Mouse (Mus musculus) erythroblast, embryonic 14.5 days (primary cell): ENCODE measurements around the gene Cadps2. TPM values are rescaled to one million over a fixed set of nuclear protein-coding genes. Genes with fewer than 3 reads are reported as not detected.

ENCODE experiments used
- H3K27me3 ChIP-seq: 2 replicates; pipeline ENCODE4 v1.6.1; 2012; ENCODE audit warnings: inconsistent platforms; ENCODE audit not compliant: control insufficient read depth
- H3K36me3 ChIP-seq: 2 replicates; pipeline ENCODE4 v1.6.1; 2012; ENCODE audit warnings: mild to moderate bottlenecking, inconsistent platforms; ENCODE audit not compliant: control insufficient read depth
- H3K4me1 ChIP-seq: 2 replicates; pipeline ENCODE4 v1.6.1; 2012; ENCODE audit warnings: inconsistent platforms; ENCODE audit not compliant: control insufficient read depth
- H3K4me3 ChIP-seq: replicated peaks from 2 replicates; pipeline ENCODE3; 2012; ENCODE audit warnings: moderate library complexity, mild to moderate bottlenecking, inconsistent platforms
- H3K9me3 ChIP-seq: 2 replicates; pipeline ENCODE4 v1.6.1; 2012; ENCODE audit warnings: low read length, inconsistent platforms, mixed read lengths; ENCODE audit not compliant: control insufficient read depth
- GATA1 ChIP-seq: IDR thresholded peaks from 2 replicates; pipeline ENCODE4 v1.6.1; 2012; ENCODE audit warnings: low read length, inconsistent platforms, mixed read lengths
- TAL1 ChIP-seq: IDR thresholded peaks from 3 replicates; pipeline ENCODE4 v1.6.1; 2012; ENCODE audit warnings: low read length, inconsistent platforms, mixed read lengths
- polyA plus RNA-seq: library from polyadenylated mRNA; stranded (reverse); fragments of >175 nt; gene quantifications from 2 replicates; pipeline ENCODE4 v1.2.3, GENCODE M21; 2012

Gene Cadps2
- polyA plus RNA-seq, 1 experiment, result not detected

- no peaks in the 10 kb centered on the region for H3K36me3 ChIP-seq
- TF ChIP-seq TAL1 (no peak), GATA1 (no peak)
- H3K9me3 ChIP-seq, result peaks cover 3% of the 10 kb centered on the region; the same call in 1 of the 2 replicates
- no peak overlapping the region for H3K4me3 ChIP-seq
- no peaks in the 10 kb centered on the region for H3K4me1 ChIP-seq
- H3K27me3 ChIP-seq, result no peaks in the 10 kb centered on the region
Observed at GRCm38 (mm10) chr6:23635208-23635607, 204.0 kb downstream of the Cadps2 start.

DNA sequence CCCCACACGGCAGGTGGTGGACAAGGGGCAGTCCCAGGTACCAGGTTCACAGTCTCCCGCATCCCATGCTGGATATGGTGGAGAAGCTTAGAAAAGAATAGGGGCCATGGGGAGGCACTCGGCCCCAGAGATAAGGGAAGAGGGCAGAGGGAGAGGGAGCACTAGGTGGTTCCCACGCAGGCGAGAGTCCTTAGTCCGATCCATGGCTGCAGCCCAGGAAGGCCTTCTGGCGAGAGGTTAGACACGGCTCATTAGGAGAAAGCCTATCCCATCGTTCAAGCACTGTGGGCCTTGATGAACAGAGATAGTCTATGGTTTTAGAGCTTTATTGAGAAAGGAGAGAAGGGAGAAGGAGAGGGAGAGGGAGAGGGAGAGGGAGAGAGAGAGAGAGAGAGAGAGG is 205.2 kb downstream of the Cadps2 start:
- H3K9me3 ChIP-seq, result peaks cover 3% of the 10 kb centered on the region; the same call in 1 of the 2 replicates
- no peaks in the 10 kb centered on the region for H3K36me3 ChIP-seq
- H3K27me3 ChIP-seq, result no peaks in the 10 kb centered on the region
- TF ChIP-seq GATA1 (no peak), TAL1 (no peak)
- H3K4me1 ChIP-seq, result no peaks in the 10 kb centered on the region
- no peak overlapping the region for H3K4me3 ChIP-seq

DNA sequence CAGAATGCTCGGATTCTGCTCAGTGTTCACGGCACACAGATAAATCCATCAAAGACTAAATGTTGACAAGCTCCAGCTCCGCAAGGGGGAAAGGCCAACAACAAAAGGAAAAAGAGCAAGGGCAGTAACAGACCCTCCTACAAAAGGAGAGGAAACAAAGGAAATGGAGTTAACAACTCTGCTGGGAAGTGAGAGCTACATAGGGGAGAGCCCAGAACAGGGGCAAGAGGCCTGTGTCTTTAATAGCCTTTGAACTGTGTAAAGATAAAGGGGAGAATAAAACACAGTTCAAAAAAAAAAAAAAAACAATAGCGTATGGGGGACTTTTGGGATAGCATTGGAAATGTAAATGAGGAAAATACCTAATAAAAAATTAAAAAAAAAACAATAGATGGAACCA is 208.8 kb downstream of the Cadps2 start:
- Histone ChIP-seq H3K36me3 (no peaks in the 10 kb centered on the region), H3K4me1 (no peaks in the 10 kb centered on the region), H3K9me3 (peaks cover 3% of the 10 kb centered on the region; the same call in 1 of the 2 replicates), H3K27me3 (no peaks in the 10 kb centered on the region), H3K4me3 (no peak overlapping the region)
- TF ChIP-seq TAL1, result no peak
- no peak for TF ChIP-seq GATA1

DNA sequence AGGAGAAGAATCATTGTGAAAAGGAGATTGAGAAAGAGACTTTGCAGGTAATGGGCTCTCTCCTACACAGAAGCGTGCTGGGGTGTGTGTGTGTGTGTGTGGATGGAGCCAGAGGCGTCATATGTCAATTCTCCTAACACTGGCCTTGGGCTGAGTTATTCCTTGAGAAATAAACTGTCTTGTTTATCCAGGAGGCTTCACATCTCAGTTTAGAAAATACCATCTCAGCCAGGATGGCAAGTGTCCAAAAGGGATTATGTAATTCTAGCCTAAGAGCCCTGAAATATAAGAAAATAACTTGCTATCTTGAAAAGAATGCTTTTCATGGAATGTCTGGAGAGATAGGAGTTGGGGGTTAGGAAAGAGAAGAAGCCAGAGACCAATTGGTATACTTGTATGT is 264.1 kb downstream of the Cadps2 start:
- H3K36me3 ChIP-seq, result no peaks in the 10 kb centered on the region
- no peaks in the 10 kb centered on the region for H3K27me3 ChIP-seq
- no peak for TF ChIP-seq TAL1
- no peak for TF ChIP-seq GATA1
- no peak overlapping the region for H3K4me3 ChIP-seq
- H3K4me1 ChIP-seq, result no peaks in the 10 kb centered on the region
- peaks cover 2% of the 10 kb centered on the region; the same call in 1 of the 2 replicates for H3K9me3 ChIP-seq

GRCm38 (mm10) chr6:23573750-23574149 is 265.5 kb downstream of the Cadps2 start:
- Histone ChIP-seq H3K4me1 (no peaks in the 10 kb centered on the region), H3K4me3 (no peak overlapping the region), H3K36me3 (no peaks in the 10 kb centered on the region), H3K27me3 (no peaks in the 10 kb centered on the region), H3K9me3 (peaks cover 2% of the 10 kb centered on the region; the same call in 1 of the 2 replicates)
- TF ChIP-seq TAL1, result no peak
- no peak for TF ChIP-seq GATA1

- H3K4me3 ChIP-seq, result no peak overlapping the region
- no peaks in the 10 kb centered on the region for H3K4me1 ChIP-seq
- TF ChIP-seq TAL1 (no peak), GATA1 (no peak)
- H3K36me3 ChIP-seq, result no peaks in the 10 kb centered on the region
- no peaks in the 10 kb centered on the region for H3K27me3 ChIP-seq
- H3K9me3 ChIP-seq, result peaks cover 2% of the 10 kb centered on the region; the same call in 1 of the 2 replicates
Observed at GRCm38 (mm10) chr6:23572401-23572800, 266.8 kb downstream of the Cadps2 start.

GRCm38 (mm10) chr6:23569686-23570085 is 269.5 kb downstream of the Cadps2 start:
- Histone ChIP-seq H3K36me3 (no peaks in the 10 kb centered on the region), H3K4me1 (no peaks in the 10 kb centered on the region), H3K27me3 (no peaks in the 10 kb centered on the region), H3K9me3 (peaks cover 2% of the 10 kb centered on the region; the same call in 1 of the 2 replicates), H3K4me3 (no peak overlapping the region)
- TF ChIP-seq TAL1 (no peak), GATA1 (no peak)

GRCm38 (mm10) chr6:23568688-23569087 is 270.5 kb downstream of the Cadps2 start:
- Histone ChIP-seq H3K4me1 (no peaks in the 10 kb centered on the region), H3K36me3 (no peaks in the 10 kb centered on the region), H3K9me3 (peaks cover 2% of the 10 kb centered on the region; the same call in 1 of the 2 replicates), H3K4me3 (no peak overlapping the region), H3K27me3 (no peaks in the 10 kb centered on the region)
- no peak for TF ChIP-seq TAL1
- TF ChIP-seq GATA1, result no peak

DNA sequence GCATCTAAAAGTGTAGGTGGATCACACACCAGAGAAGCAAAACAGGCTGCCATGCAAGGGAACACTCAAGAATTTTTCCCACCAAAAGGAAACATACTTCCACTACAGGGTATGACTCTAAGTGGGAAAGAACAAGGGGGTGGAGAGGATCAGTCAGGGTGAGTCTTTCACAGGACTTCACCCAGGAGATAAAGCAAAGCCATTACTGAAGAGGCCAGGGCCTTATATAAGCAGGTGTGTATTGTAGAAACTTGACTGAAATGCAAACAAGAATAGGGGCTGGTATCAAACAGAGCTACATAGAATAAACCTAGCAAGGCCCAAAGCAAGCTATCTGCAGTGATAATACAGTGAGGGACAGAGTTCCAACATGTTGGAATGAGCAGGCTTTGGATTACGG is 271.6 kb downstream of the Cadps2 start:
- peaks cover 2% of the 10 kb centered on the region; the same call in 1 of the 2 replicates for H3K9me3 ChIP-seq
- H3K27me3 ChIP-seq, result no peaks in the 10 kb centered on the region
- TF ChIP-seq TAL1, result no peak
- TF ChIP-seq GATA1, result no peak
- H3K36me3 ChIP-seq, result no peaks in the 10 kb centered on the region
- H3K4me3 ChIP-seq, result no peak overlapping the region
- H3K4me1 ChIP-seq, result no peaks in the 10 kb centered on the region

DNA sequence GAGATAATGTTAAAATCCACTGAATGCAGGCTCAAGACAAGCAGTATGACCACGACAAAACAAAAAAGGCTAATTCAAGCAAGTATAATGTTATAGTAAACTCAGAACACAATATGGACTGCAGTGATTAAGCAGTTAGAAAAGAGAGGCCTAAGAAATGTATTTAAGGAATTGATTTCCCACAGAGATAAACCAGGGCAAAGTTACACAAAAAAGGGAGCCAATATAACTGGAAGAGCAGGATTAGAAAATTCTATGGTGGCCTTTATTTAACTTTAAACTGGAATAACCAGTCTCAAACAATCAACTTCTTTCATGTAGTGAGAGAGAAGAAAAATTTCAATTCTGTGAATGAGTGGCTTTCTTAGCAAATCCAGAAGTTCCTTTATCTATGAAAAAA is 289.3 kb downstream of the Cadps2 start:
- no peaks in the 10 kb centered on the region for H3K27me3 ChIP-seq
- TF ChIP-seq TAL1 (no peak), GATA1 (no peak)
- H3K36me3 ChIP-seq, result no peaks in the 10 kb centered on the region
- H3K9me3 ChIP-seq, result no peaks in the 10 kb centered on the region
- no peak overlapping the region for H3K4me3 ChIP-seq
- no peaks in the 10 kb centered on the region for H3K4me1 ChIP-seq
